Mouse (Mus musculus) forelimb bud, embryonic 11.5 days (tissue): ENCODE measurements at regions not wholly inside any gene's neighbourhood (a gene's known extent, or its start where the extent isn't known, plus 50 kb on each side); places are given as distances from the start of the nearest gene placed in this dataset.
"Not testable (repeated sequence)": the region's sequence is repeated elsewhere in the genome, so short reads cannot be mapped to it uniquely, and the experiment has no call there.

Experiments used
- DNase-seq: peaks from one replicate; pipeline ENCODE4 v3.0.0-alpha.2; 2012; ENCODE audit warnings: low read depth, low spot score

- DNase-seq, result no peak
Observed at GRCm38 (mm10) chr8:39426770-39427169, 1248.1 kb upstream of the Adam24 start.

GRCm38 (mm10) chr8:39427402-39427801 lies 1247.5 kb upstream of the Adam24 start:
- DNase-seq, result no peak

- DNase-seq, result no peak
Observed at GRCm38 (mm10) chr8:39440550-39441333, 1234.1 kb upstream of the Adam24 start.

GRCm38 (mm10) chr8:39491139-39491538 lies 1183.7 kb upstream of the Adam24 start:
- DNase-seq, result not testable (repeated sequence)

- no peak for DNase-seq
Observed at GRCm38 (mm10) chr8:39500419-39500818, 1174.5 kb upstream of the Adam24 start.

GRCm38 (mm10) chr8:39504261-39504660 lies 1170.6 kb upstream of the Adam24 start:
- DNase-seq, result no peak

GRCm38 (mm10) chr8:39512967-39513366 lies 1161.9 kb upstream of the Adam24 start:
- peak; percentile 68 for DNase-seq
